Mouse (Mus musculus): ENCODE results near the gene Zscan10. TPM values are rescaled to one million over a fixed set of nuclear protein-coding genes. Genes with fewer than 3 reads are reported as not detected.
"Not testable (repeated sequence)": the region's sequence is repeated elsewhere in the genome, so short reads cannot be mapped to it uniquely, and the experiment has no call there.

Gene Zscan10
- total RNA-seq, 1 experiment from 2014 or later, result not detected

GRCm38 (mm10) chr17:23584786-23585185 lies 15.9 kb upstream of the Zscan10 start:
- ATAC-seq (ENCODE audit: extremely low read depth, insufficient number of reproducible peaks, low FRiP score, poor library complexity, severe bottlenecking), result no peak

GRCm38 (mm10) chr17:23585721-23586491 lies 14.8 kb upstream of the Zscan10 start:
- no peak for ATAC-seq (ENCODE audit: extremely low read depth, insufficient number of reproducible peaks, low FRiP score, poor library complexity, severe bottlenecking)

- ATAC-seq (ENCODE audit: extremely low read depth, insufficient number of reproducible peaks, low FRiP score, poor library complexity, severe bottlenecking), result no peak
Measured at GRCm38 (mm10) chr17:23587253-23587652, 13.4 kb upstream of the Zscan10 start.

- ATAC-seq (ENCODE audit: extremely low read depth, insufficient number of reproducible peaks, low FRiP score, poor library complexity, severe bottlenecking), result peak; percentile 85; the same call in 1 of the 2 replicates
Measured at GRCm38 (mm10) chr17:23592208-23592925, 8.3 kb upstream of the Zscan10 start.

GRCm38 (mm10) chr17:23592926-23593300 lies 7.7 kb upstream of the Zscan10 start:
- ATAC-seq (ENCODE audit: extremely low read depth, insufficient number of reproducible peaks, low FRiP score, poor library complexity, severe bottlenecking), result no peak

GRCm38 (mm10) chr17:23595139-23595538 lies 5.5 kb upstream of the Zscan10 start:
- ATAC-seq (ENCODE audit: extremely low read depth, insufficient number of reproducible peaks, low FRiP score, poor library complexity, severe bottlenecking), result not testable (repeated sequence)

GRCm38 (mm10) chr17:23598582-23599552 lies 1.8 kb upstream of the Zscan10 start, which contains the start of gene Zfp13:
Gene Zfp13 (minus strand): TSS chr17:23599487.
- ATAC-seq (ENCODE audit: extremely low read depth, insufficient number of reproducible peaks, low FRiP score, poor library complexity, severe bottlenecking), result peak; percentile 85

- no peak for ATAC-seq (ENCODE audit: extremely low read depth, insufficient number of reproducible peaks, low FRiP score, poor library complexity, severe bottlenecking)
Measured at GRCm38 (mm10) chr17:23599605-23600063, 1.0 kb upstream of the Zscan10 start.

- no peak for ATAC-seq (ENCODE audit: extremely low read depth, insufficient number of reproducible peaks, low FRiP score, poor library complexity, severe bottlenecking)
Measured at GRCm38 (mm10) chr17:23601836-23602585, 1.4 kb downstream of the Zscan10 start.

- ATAC-seq (ENCODE audit: extremely low read depth, insufficient number of reproducible peaks, low FRiP score, poor library complexity, severe bottlenecking), result no peak
Measured at GRCm38 (mm10) chr17:23603077-23603476, 2.4 kb downstream of the Zscan10 start.

- ATAC-seq (ENCODE audit: extremely low read depth, insufficient number of reproducible peaks, low FRiP score, poor library complexity, severe bottlenecking), result peak; percentile 42; the same call in 1 of the 2 replicates
Measured at GRCm38 (mm10) chr17:23603542-23603941, 2.9 kb downstream of the Zscan10 start.

GRCm38 (mm10) chr17:23604394-23604793 lies 3.7 kb downstream of the Zscan10 start:
- no peak for ATAC-seq (ENCODE audit: extremely low read depth, insufficient number of reproducible peaks, low FRiP score, poor library complexity, severe bottlenecking)

- no peak for ATAC-seq (ENCODE audit: extremely low read depth, insufficient number of reproducible peaks, low FRiP score, poor library complexity, severe bottlenecking)
Measured at GRCm38 (mm10) chr17:23605220-23605619, 4.6 kb downstream of the Zscan10 start.

GRCm38 (mm10) chr17:23609612-23610011 lies 9.0 kb downstream of the Zscan10 start:
- ATAC-seq (ENCODE audit: extremely low read depth, insufficient number of reproducible peaks, low FRiP score, poor library complexity, severe bottlenecking), result no peak

- peak; percentile 98 for ATAC-seq (ENCODE audit: extremely low read depth, insufficient number of reproducible peaks, low FRiP score, poor library complexity, severe bottlenecking)
Measured at GRCm38 (mm10) chr17:23610361-23610800, 9.7 kb downstream of the Zscan10 start.

- peak; percentile 36; the same call in 1 of the 2 replicates for ATAC-seq (ENCODE audit: extremely low read depth, insufficient number of reproducible peaks, low FRiP score, poor library complexity, severe bottlenecking)
Measured at GRCm38 (mm10) chr17:23617087-23617486, 16.4 kb downstream of the Zscan10 start.

GRCm38 (mm10) chr17:23620351-23620750 lies 19.7 kb downstream of the Zscan10 start:
- ATAC-seq (ENCODE audit: extremely low read depth, insufficient number of reproducible peaks, low FRiP score, poor library complexity, severe bottlenecking), result peak; percentile 42; the same call in 1 of the 2 replicates

GRCm38 (mm10) chr17:23627813-23628212 lies 27.2 kb downstream of the Zscan10 start:
- ATAC-seq (ENCODE audit: extremely low read depth, insufficient number of reproducible peaks, low FRiP score, poor library complexity, severe bottlenecking), result no peak
